Mouse (Mus musculus): ENCODE measurements around the gene Nr2c1. TPM values are rescaled to one million over a fixed set of nuclear protein-coding genes. Genes with fewer than 3 reads are reported as not detected.

Nr2c1 gene
- polyA plus RNA-seq, 1 experiment from 2014 or later, result 9.9 TPM

DNA sequence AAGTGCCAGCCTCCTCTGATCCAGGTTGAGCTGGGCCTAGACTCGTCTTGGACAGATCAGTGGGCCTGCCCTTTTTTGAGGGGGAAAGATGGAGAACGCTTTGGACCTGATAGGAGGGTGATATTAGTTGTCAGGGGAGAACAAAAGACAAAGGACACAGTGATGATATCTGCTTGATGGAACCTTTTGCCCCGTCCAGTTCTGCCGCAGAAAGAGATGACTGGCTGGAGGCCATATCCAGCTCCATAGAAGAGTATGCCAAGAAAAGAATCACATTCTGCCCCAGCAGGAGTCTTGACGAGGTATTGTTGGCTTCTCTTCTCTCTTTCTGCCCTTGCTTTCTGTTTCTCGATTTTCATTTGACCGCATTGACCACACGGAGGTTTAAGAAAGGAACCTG, 14.7 kb upstream of the Nr2c1 start:
- H3K9me3 ChIP-seq (replicated peaks; ENCODE audit: control insufficient read depth, low read length), result no peaks in the 10 kb centered on the region
- no peak for ATAC-seq (ENCODE audit: insufficient read depth, low FRiP score)
- H3K9ac ChIP-seq (ENCODE audit: low read length), result no peak overlapping the region
- no peaks in the 10 kb centered on the region for H3K27me3 ChIP-seq (ENCODE audit: control insufficient read depth, insufficient read depth, low read length)
- H3K4me3 ChIP-seq (replicated peaks; ENCODE audit: low read length), result no peak overlapping the region
- no peak overlapping the region for H3K27ac ChIP-seq (ENCODE audit: low read length)
- peaks cover 21% of the 10 kb centered on the region for H3K4me1 ChIP-seq (ENCODE audit: control insufficient read depth, insufficient read depth, low read length)
- WGBS, result 83% methylated on average over 8 of the region's 8 CpGs
- H3K4me2 ChIP-seq (ENCODE audit: low read depth, low read length), result no peak overlapping the region
- no peaks in the 10 kb centered on the region for H3K36me3 ChIP-seq (ENCODE audit: control insufficient read depth, insufficient read depth, low read length)

DNA sequence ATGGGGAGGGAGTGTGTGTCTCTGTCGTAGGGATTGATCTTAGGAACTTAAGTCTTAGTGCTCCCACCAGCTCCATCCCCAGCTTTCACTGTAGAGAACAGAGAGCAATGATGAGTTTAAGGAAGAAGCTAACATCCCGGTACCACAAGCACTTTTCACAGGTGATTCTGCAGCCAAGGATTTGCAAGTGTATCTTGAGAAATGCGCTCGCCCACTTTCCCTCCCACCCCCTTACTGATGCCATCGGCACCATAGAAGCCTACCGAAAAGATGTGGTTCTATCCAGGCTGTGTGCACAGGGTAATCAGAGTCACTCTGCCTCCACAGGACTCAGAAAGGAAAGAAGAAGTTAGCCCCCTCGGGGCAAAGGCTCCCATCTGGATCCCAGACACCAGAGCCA, 14.1 kb upstream of the Nr2c1 start:
- ATAC-seq (ENCODE audit: insufficient read depth, low FRiP score), result no peak
- 90% methylated on average over 7 of the region's 7 CpGs for whole genome bisulfite sequencing

DNA sequence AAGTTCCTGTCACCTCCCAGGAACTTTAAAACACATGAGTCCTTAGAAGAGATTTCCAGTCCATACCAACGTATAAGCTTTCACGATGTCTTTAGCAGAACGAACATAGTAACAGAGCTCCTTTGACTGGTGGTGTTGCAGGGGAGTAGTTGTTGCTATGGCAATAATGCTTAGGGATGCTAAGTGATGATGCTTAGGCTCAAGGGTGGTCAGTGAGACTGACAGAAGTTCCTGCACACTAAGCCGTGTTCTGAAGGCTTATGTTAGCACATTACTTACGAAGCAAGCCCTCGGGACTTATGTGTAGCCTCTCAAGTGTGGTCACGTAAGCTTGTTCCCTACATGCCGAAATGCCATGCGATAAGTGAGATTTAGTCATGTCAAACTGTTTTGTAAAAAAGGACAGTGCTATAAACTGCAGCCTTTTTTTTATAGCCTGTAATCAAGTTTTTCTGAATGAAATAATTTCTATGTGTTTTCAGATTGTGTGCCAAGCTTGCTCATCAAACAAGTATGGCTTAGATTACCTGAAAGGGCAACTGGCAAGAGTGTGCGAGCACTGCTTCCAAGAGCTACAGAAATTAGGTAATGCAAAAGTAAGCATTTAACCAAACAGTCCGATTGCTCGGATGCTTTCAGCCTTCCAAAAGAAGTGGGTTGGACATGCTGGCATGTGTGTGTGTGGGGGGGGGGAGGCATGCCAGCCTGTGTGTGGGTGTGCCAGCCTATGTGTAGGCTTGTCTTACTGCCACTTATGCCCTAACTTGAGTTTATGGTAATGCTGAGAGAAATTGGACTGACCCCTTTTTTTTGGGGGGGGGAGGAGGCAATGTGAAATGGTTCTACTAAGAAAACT, 13.1 kb upstream of the Nr2c1 start:
- H3K27me3 ChIP-seq (ENCODE audit: control insufficient read depth, insufficient read depth, low read length), result no peaks in the 10 kb centered on the region
- 83% methylated on average over 12 of the region's 12 CpGs for WGBS
- H3K9me3 ChIP-seq (replicated peaks; ENCODE audit: control insufficient read depth, low read length), result no peaks in the 10 kb centered on the region
- no peak for ATAC-seq (ENCODE audit: insufficient read depth, low FRiP score)
- peaks cover 6% of the 10 kb centered on the region for H3K4me1 ChIP-seq (ENCODE audit: control insufficient read depth, insufficient read depth, low read length)
- H3K36me3 ChIP-seq (ENCODE audit: control insufficient read depth, insufficient read depth, low read length), result no peaks in the 10 kb centered on the region
- H3K4me3 ChIP-seq (replicated peaks; ENCODE audit: low read length), result no peak overlapping the region
- H3K9ac ChIP-seq (ENCODE audit: low read length), result no peak overlapping the region
- H3K4me2 ChIP-seq (ENCODE audit: low read depth, low read length), result no peak overlapping the region
- H3K27ac ChIP-seq (ENCODE audit: low read length), result no peak overlapping the region

More for the DNA sequence above, 14.1 kb upstream of the Nr2c1 start:
- peaks cover 16% of the 10 kb centered on the region for H3K4me1 ChIP-seq (ENCODE audit: control insufficient read depth, insufficient read depth, low read length)
- no peaks in the 10 kb centered on the region for H3K9me3 ChIP-seq (replicated peaks; ENCODE audit: control insufficient read depth, low read length)
- no peaks in the 10 kb centered on the region for H3K27me3 ChIP-seq (ENCODE audit: control insufficient read depth, insufficient read depth, low read length)
- no peak overlapping the region for H3K4me2 ChIP-seq (ENCODE audit: low read depth, low read length)
- H3K27ac ChIP-seq (ENCODE audit: low read length), result no peak overlapping the region
- H3K36me3 ChIP-seq (ENCODE audit: control insufficient read depth, insufficient read depth, low read length), result no peaks in the 10 kb centered on the region
- H3K9ac ChIP-seq (ENCODE audit: low read length), result no peak overlapping the region
- no peak overlapping the region for H3K4me3 ChIP-seq (replicated peaks; ENCODE audit: low read length)

DNA sequence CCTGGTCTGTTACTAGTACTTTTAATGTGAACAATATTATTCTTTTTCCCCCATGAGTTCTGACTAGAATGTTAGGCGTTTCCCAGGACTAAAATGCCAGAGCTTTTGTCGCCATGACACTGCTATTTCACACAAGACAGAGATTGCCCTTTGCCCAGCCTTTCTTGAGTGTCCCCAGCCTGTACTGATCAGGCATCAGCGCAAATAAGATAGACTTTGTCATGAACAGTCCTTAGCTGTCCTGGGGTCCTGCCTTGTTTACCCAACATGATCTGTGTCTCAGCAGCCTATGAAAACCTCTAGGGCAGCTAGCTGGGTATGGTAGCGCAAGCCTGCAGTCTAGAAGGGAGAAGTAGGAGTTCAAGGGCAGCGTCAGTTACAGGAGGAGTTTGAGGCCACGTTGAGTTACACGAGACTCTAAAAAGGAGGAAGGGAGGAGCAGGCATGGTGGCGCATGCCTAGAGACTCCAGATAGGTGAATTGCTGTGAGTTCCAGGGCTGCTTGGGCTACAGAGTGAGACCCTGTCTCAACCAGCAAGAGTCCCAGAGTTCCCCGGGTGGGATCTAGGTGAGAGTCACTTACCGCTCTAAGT, 8.8 kb upstream of the Nr2c1 start:
- Histone ChIP-seq H3K27me3 (ENCODE audit: control insufficient read depth, insufficient read depth, low read length) (no peaks in the 10 kb centered on the region), H3K36me3 (ENCODE audit: control insufficient read depth, insufficient read depth, low read length) (no peaks in the 10 kb centered on the region), H3K4me1 (ENCODE audit: control insufficient read depth, insufficient read depth, low read length) (peaks cover 4% of the 10 kb centered on the region; the same call in 1 of the 2 replicates), H3K9me3 (replicated peaks; ENCODE audit: control insufficient read depth, low read length) (no peaks in the 10 kb centered on the region), H3K4me2 (ENCODE audit: low read depth, low read length) (no peak overlapping the region), H3K9ac (ENCODE audit: low read length) (no peak overlapping the region), H3K27ac (ENCODE audit: low read length) (no peak overlapping the region), H3K4me3 (replicated peaks; ENCODE audit: low read length) (no peak overlapping the region)
- ATAC-seq (ENCODE audit: insufficient read depth, low FRiP score), result no peak
- WGBS, result 82% methylated on average over 10 of the region's 10 CpGs

DNA sequence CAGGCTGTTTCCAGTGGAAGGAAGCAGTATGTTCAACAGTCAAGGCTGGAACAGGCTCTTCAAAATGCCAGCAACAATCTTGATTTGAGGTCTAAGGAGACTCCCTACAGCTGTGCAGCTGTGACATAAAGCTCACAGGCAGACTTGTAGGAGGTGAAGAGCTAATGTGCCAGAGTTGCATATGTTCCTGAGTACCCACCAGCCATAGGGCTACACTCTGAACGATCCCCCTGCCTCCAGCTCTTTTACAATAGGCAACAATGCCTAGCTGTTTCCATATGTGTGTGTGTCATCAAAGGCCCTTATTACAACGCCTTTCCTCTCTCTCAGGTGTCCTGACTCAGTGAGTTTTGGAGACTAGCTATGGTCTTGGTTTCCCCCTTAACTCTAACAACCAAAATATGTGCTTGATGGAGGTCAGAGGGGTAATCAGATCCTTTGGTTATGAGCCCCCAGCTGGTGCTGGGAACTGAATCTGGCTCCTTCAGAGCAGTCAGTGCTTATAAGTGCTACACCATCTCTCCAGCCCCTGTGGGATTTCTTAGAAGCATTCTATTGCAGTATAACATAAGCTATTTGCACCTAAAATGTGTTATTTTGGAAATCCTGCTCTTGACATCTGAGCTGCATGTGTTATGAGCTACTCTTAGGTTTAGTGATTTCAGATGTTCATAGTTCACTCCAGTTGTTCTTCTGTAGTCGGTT, 7.4 kb upstream of the Nr2c1 start:
- Histone ChIP-seq H3K4me1 (ENCODE audit: control insufficient read depth, insufficient read depth, low read length) (peaks cover 4% of the 10 kb centered on the region; the same call in 1 of the 2 replicates), H3K4me2 (ENCODE audit: low read depth, low read length) (no peak overlapping the region), H3K9ac (ENCODE audit: low read length) (no peak overlapping the region), H3K36me3 (ENCODE audit: control insufficient read depth, insufficient read depth, low read length) (no peaks in the 10 kb centered on the region), H3K4me3 (replicated peaks; ENCODE audit: low read length) (no peak overlapping the region), H3K27ac (ENCODE audit: low read length) (no peak overlapping the region), H3K27me3 (ENCODE audit: control insufficient read depth, insufficient read depth, low read length) (no peaks in the 10 kb centered on the region), H3K9me3 (replicated peaks; ENCODE audit: control insufficient read depth, low read length) (no peaks in the 10 kb centered on the region)
- ATAC-seq (ENCODE audit: insufficient read depth, low FRiP score), result no peak
- 88% methylated on average over 3 of the region's 3 CpGs for WGBS

DNA sequence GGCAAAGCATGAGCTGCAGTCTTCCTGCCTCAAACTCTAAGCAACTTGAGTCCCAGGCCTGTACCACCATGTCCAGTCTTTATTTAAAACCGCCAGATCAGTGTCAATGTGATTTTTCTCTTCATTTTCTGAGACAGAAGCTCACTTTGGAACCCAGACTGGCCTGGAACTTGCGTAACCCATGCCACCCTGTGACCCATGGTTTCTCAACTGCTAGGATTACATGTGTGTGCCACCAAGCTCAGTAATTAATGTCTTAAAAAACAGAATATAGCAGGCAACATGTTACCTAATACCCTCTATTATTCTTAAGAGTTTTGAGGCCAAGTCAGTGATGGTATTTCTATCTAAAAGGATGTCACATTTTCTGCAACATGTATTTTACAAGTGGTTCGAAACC, 5.4 kb upstream of the Nr2c1 start:
- 94% methylated on average over 3 of the region's 3 CpGs for WGBS
- Histone ChIP-seq H3K36me3 (ENCODE audit: control insufficient read depth, insufficient read depth, low read length) (no peaks in the 10 kb centered on the region), H3K4me3 (replicated peaks; ENCODE audit: low read length) (no peak overlapping the region), H3K9me3 (replicated peaks; ENCODE audit: control insufficient read depth, low read length) (no peaks in the 10 kb centered on the region), H3K9ac (ENCODE audit: low read length) (no peak overlapping the region), H3K27me3 (ENCODE audit: control insufficient read depth, insufficient read depth, low read length) (no peaks in the 10 kb centered on the region), H3K4me1 (ENCODE audit: control insufficient read depth, insufficient read depth, low read length) (no peaks in the 10 kb centered on the region), H3K27ac (ENCODE audit: low read length) (no peak overlapping the region), H3K4me2 (ENCODE audit: low read depth, low read length) (no peak overlapping the region)
- no peak for ATAC-seq (ENCODE audit: insufficient read depth, low FRiP score)

DNA sequence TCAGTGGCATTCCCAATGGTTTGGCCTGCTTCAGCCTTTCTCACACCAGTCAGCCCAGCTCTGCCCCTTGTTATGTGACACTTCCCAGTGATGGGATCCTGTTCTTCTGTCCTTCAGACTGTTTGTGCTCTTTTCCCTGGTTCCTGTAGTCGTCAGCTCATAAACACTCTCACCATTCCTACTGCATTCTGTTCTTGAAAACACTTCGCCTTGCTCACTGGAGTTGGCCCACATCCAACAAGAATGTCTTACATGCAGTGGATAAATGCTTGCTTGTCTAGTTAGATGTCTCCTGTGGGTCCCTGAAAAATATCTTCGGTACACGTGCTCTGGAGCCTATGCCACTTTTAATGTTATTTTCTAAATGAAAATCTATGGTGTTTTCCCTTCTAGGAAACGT, 3.2 kb upstream of the Nr2c1 start:
- H3K4me1 ChIP-seq (ENCODE audit: control insufficient read depth, insufficient read depth, low read length), result peaks cover 5% of the 10 kb centered on the region; the same call in 1 of the 2 replicates
- H3K4me3 ChIP-seq (replicated peaks; ENCODE audit: low read length), result no peak overlapping the region
- no peak overlapping the region for H3K27ac ChIP-seq (ENCODE audit: low read length)
- no peak overlapping the region for H3K9ac ChIP-seq (ENCODE audit: low read length)
- no peaks in the 10 kb centered on the region for H3K36me3 ChIP-seq (ENCODE audit: control insufficient read depth, insufficient read depth, low read length)
- H3K9me3 ChIP-seq (replicated peaks; ENCODE audit: control insufficient read depth, low read length), result no peaks in the 10 kb centered on the region
- H3K4me2 ChIP-seq (ENCODE audit: low read depth, low read length), result no peak overlapping the region
- 57% methylated on average over 5 of the region's 5 CpGs for WGBS
- no peaks in the 10 kb centered on the region for H3K27me3 ChIP-seq (ENCODE audit: control insufficient read depth, insufficient read depth, low read length)
- no peak for ATAC-seq (ENCODE audit: insufficient read depth, low FRiP score)

DNA sequence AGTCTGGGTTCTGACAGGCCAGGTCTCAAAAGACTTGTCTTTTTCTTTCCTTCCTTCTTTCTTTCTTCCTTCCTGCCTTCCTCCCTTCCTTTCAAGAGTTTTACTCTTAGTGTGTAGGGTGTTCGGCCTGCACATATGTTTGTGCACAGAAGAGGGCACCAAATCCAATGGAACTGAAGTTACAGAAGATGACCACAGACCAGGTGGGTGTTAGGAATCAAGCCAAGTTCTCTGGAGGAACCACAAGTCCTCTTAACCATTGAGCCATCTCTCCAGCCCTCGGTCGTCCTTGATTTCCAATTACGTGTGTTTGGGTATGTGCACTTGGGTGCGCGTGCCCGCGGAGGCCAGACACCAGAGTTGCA, 450 bp upstream of the Nr2c1 start:
- Histone ChIP-seq H3K4me3 (replicated peaks; ENCODE audit: low read length) (peak overlapping the region; percentile 88), H3K4me1 (ENCODE audit: control insufficient read depth, insufficient read depth, low read length) (peaks cover 9% of the 10 kb centered on the region; the same call in 1 of the 2 replicates), H3K9ac (ENCODE audit: low read length) (peak overlapping the region; percentile 95), H3K4me2 (ENCODE audit: low read depth, low read length) (peak overlapping the region; percentile 66), H3K27ac (ENCODE audit: low read length) (peak overlapping the region; percentile 97), H3K27me3 (ENCODE audit: control insufficient read depth, insufficient read depth, low read length) (no peaks in the 10 kb centered on the region), H3K36me3 (ENCODE audit: control insufficient read depth, insufficient read depth, low read length) (no peaks in the 10 kb centered on the region), H3K9me3 (replicated peaks; ENCODE audit: control insufficient read depth, low read length) (no peaks in the 10 kb centered on the region)
- ATAC-seq (ENCODE audit: insufficient read depth, low FRiP score), result no peak; the same call in 1 of the 2 replicates
- WGBS, result 11% methylated on average over 8 of the region's 8 CpGs

DNA sequence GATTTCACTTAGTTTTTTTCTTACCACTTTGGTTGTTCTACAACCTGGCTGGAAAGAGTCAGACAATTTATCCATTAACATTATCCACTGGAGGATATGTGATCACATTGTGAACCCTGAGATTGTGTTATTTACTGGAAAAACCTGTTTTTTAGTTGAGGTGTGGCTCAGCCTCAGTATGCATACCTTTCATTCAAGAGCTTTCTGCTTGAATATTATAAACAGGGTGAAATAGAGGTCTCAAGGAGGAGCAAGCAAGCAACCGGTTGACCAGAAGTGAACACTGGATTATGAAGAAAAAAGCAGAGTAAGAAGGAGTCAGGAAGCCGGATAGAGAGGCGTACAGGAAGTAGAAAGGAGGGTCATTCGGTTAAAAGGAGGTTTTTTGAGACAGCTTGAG, 3.7 kb downstream of the Nr2c1 start:
- H3K4me1 ChIP-seq (ENCODE audit: control insufficient read depth, insufficient read depth, low read length), result peaks cover 9% of the 10 kb centered on the region; the same call in 1 of the 2 replicates
- no peaks in the 10 kb centered on the region for H3K27me3 ChIP-seq (ENCODE audit: control insufficient read depth, insufficient read depth, low read length)
- H3K9me3 ChIP-seq (replicated peaks; ENCODE audit: control insufficient read depth, low read length), result no peaks in the 10 kb centered on the region
- H3K36me3 ChIP-seq (ENCODE audit: control insufficient read depth, insufficient read depth, low read length), result no peaks in the 10 kb centered on the region; the same call in 1 of the 2 replicates
- H3K27ac ChIP-seq (ENCODE audit: low read length), result peak overlapping the region; percentile 43; the same call in 1 of the 2 replicates
- H3K4me3 ChIP-seq (replicated peaks; ENCODE audit: low read length), result no peak overlapping the region
- H3K9ac ChIP-seq (ENCODE audit: low read length), result no peak overlapping the region
- WGBS, result 58% methylated on average over 4 of the region's 4 CpGs
- H3K4me2 ChIP-seq (ENCODE audit: low read depth, low read length), result peak overlapping the region; percentile 1; the same call in 1 of the 2 replicates
- ATAC-seq (ENCODE audit: insufficient read depth, low FRiP score), result peak; percentile 31; the same call in 1 of the 2 replicates

All from stomach, embryonic 16.5 days (tissue).